18 mouse cellular contexts compared by ENCODE assay signal in genomic region chr1:136255174-136255573, GRCm38 (mm10). TPM values are rescaled to one million over a fixed set of nuclear protein-coding genes. Genes with fewer than 3 reads are reported as not detected.
DNase-seq lines count a peak whose midpoint lies in the region; ATAC-seq and TF ChIP-seq lines count a peak whose summit lies in the region.
"Had no signal": no experiment of that assay in that cellular context is flagged by ENCODE, and none has a peak within 500 bp of the region (broad histone marks: within the 10 kb centered on the region; RNA-seq: fewer than 3 reads in every experiment).

No protein-coding gene starts in this region.

- H3K9ac ChIP-seq in heart, embryonic 12.5 days: no peak overlapping the region

- H3K4me2 ChIP-seq in heart, embryonic 12.5 days: no peak overlapping the region

- peaks cover 19% of the 10 kb centered on the region for H3K4me1 ChIP-seq in heart, embryonic 10.5 days
- peaks cover 19% of the 10 kb centered on the region for H3K4me1 ChIP-seq in heart, embryonic 12.5 days (replicated peaks)
- H3K4me1 ChIP-seq in G1E (ENCODE audit: insufficient read depth, low read depth, low read length): peaks cover 49% of the 10 kb centered on the region

- no peak for ATAC-seq in heart, embryonic 12.5 days (ENCODE audit: insufficient number of reproducible peaks, low FRiP score)
- peak; percentile 89 for ATAC-seq in G1E (ENCODE audit: extremely low read depth, insufficient number of reproducible peaks, low FRiP score, poor library complexity, severe bottlenecking)
- ATAC-seq in megakaryocyte progenitor cell, adult 5-6 weeks (replicated peaks; ENCODE audit: poor library complexity): peak; percentile 58
- ATAC-seq: forebrain, embryonic 14.5 days; hindbrain, embryonic 16.5 days had no signal

- 0 out of 2 replicates have a peak overlapping the region, but pooled peaks have one; percentile 36 for H3K27ac ChIP-seq in heart, embryonic 10.5 days
- H3K27ac ChIP-seq in heart, embryonic 12.5 days (ENCODE audit: poor library complexity, severe bottlenecking): no peak overlapping the region
- H3K27ac ChIP-seq: gastrocnemius, adult 2 months; macrophage had no signal

- H3K36me3 ChIP-seq in heart, embryonic 10.5 days: no peaks in the 10 kb centered on the region
- H3K36me3 ChIP-seq in heart, embryonic 12.5 days: no peaks in the 10 kb centered on the region
- no peaks in the 10 kb centered on the region for H3K36me3 ChIP-seq in G1E (replicated peaks)

- WGBS in heart, embryonic 10.5 days: 24% methylated on average over 6 of the region's 6 CpGs
- 24% methylated on average over 6 of the region's 6 CpGs for WGBS in heart, embryonic 12.5 days

- no peaks in the 10 kb centered on the region for H3K9me3 ChIP-seq in heart, embryonic 10.5 days
- H3K9me3 ChIP-seq in heart, embryonic 12.5 days (replicated peaks): no peaks in the 10 kb centered on the region
- peaks cover 8% of the 10 kb centered on the region for H3K9me3 ChIP-seq in G1E (replicated peaks)

- no peak for DNase-seq in heart, embryonic 10.5 days (ENCODE audit: low spot score)
- peak; percentile 57 for DNase-seq in 3T3-L1 (ENCODE audit: low read depth, low spot score)
- DNase-seq in G1E (ENCODE audit: low spot score): peak; percentile 61
- no peak for DNase-seq in kidney, adult 11 months
- DNase-seq in thymus, postnatal 0 days (ENCODE audit: low spot score): no peak
- DNase-seq in testis, postnatal 14 days (ENCODE audit: low spot score): no peak
- DNase-seq: adrenal gland, adult 2 months; cerebellum, adult 9-11 months; gastrocnemius, adult 2 months; kidney, adult 9 months had no signal

- H3K27me3 ChIP-seq in heart, embryonic 10.5 days (ENCODE audit: insufficient read depth, poor library complexity, severe bottlenecking): peaks cover 42% of the 10 kb centered on the region
- peaks cover 43% of the 10 kb centered on the region for H3K27me3 ChIP-seq in heart, embryonic 12.5 days (replicated peaks)
- H3K27me3 ChIP-seq in G1E (ENCODE audit: insufficient read depth, low read length): peaks cover 27% of the 10 kb centered on the region

- no peak overlapping the region for H3K4me3 ChIP-seq in heart, embryonic 10.5 days
- H3K4me3 ChIP-seq in heart, embryonic 12.5 days: no peak overlapping the region
- peak overlapping the region; percentile 34; the same call in 1 of the 2 replicates for H3K4me3 ChIP-seq in G1E (ENCODE audit: low read depth, low read length)
- H3K4me3 ChIP-seq: gastrocnemius, adult 2 months had no signal

- TF ChIP-seq CTCF in G1E (IDR thresholded peaks at IDR 0.05; ENCODE audit: low read depth, low read length): no peak

RNA-seq across cellular contexts. Expression of gene Gpr25, which starts 5.5 kb away (rescaled TPM):
- not detected in 2 replicates for polyA plus RNA-seq in heart, embryonic 10.5 days (2016; fragmentation: Nextera tagmentation; extraction: Ambion mirVana)
- polyA plus RNA-seq in heart, embryonic 12.5 days (2016; fragmentation: Nextera tagmentation; extraction: Ambion mirVana): not detected in 2 replicates
- not detected in 2 replicates for total RNA-seq in G1E (2014; fragmentation: Nextera tagmentation)
- not detected in 2 replicates for total RNA-seq in G1E (2017)
- not detected in 2 replicates for polyA plus RNA-seq in G1E (2012)
- total RNA-seq in megakaryocyte progenitor cell, adult 5-6 weeks (2015): not detected in 2 replicates
- not detected in 2 replicates for total RNA-seq in megakaryocyte progenitor cell, adult 5-6 weeks (2017)
- 2.0 and 2.3 TPM in 2 replicates for polyA plus RNA-seq in thymus, postnatal 0 days (2015; fragmentation: Nextera tagmentation; extraction: Ambion mirVana)
- total RNA-seq: adrenal gland, adult 2 months; gastrocnemius, adult 2 months had no signal
- polyA plus RNA-seq: adrenal gland, adult 2 months; embryonic facial prominence, embryonic 14.5 days; limb, embryonic 11.5 days; liver, embryonic 16.5 days; macrophage had no signal

RNA-seq across cellular contexts. Expression of gene Inava, which starts 21.1 kb away (rescaled TPM):
- 2.5 and 7.9 TPM in 2 replicates for polyA plus RNA-seq in heart, embryonic 10.5 days (2016; fragmentation: Nextera tagmentation; extraction: Ambion mirVana)
- polyA plus RNA-seq in heart, embryonic 12.5 days (2016; fragmentation: Nextera tagmentation; extraction: Ambion mirVana): 1.3 and 1.6 TPM in 2 replicates
- total RNA-seq in G1E (2014; fragmentation: Nextera tagmentation) (not detected in 2 replicates), G1E (2017) (0.11 and 0.17 TPM in 2 replicates)
- 0.13 and 0.21 TPM in 2 replicates for polyA plus RNA-seq in G1E (2012)
- total RNA-seq in megakaryocyte progenitor cell, adult 5-6 weeks (2015): not detected in 2 replicates
- not detected in 2 replicates for total RNA-seq in megakaryocyte progenitor cell, adult 5-6 weeks (2017)
- 5.0 and 5.9 TPM in 2 replicates for polyA plus RNA-seq in thymus, postnatal 0 days (2015; fragmentation: Nextera tagmentation; extraction: Ambion mirVana)
- total RNA-seq: gastrocnemius, adult 2 months had no signal
- polyA plus RNA-seq: macrophage had no signal

RNA-seq across cellular contexts. Expression of gene Mroh3, which starts 42.5 kb away (rescaled TPM):
- polyA plus RNA-seq in heart, embryonic 10.5 days (2016; fragmentation: Nextera tagmentation; extraction: Ambion mirVana): 0.11 TPM in 1 of 2 replicates, not detected in the other
- not detected in 2 replicates for polyA plus RNA-seq in heart, embryonic 12.5 days (2016; fragmentation: Nextera tagmentation; extraction: Ambion mirVana)
- total RNA-seq in G1E (2014; fragmentation: Nextera tagmentation) (not detected in 2 replicates), G1E (2017) (0.27 TPM in 1 of 2 replicates, not detected in the other)
- polyA plus RNA-seq in G1E (2012): not detected in 2 replicates
- not detected in 2 replicates for total RNA-seq in megakaryocyte progenitor cell, adult 5-6 weeks (2015)
- not detected in 2 replicates for total RNA-seq in megakaryocyte progenitor cell, adult 5-6 weeks (2017)
- 0.05 and 0.46 TPM in 2 replicates for polyA plus RNA-seq in thymus, postnatal 0 days (2015; fragmentation: Nextera tagmentation; extraction: Ambion mirVana)
- total RNA-seq: adrenal gland, adult 2 months; gastrocnemius, adult 2 months had no signal
- polyA plus RNA-seq: adrenal gland, adult 2 months; embryonic facial prominence, embryonic 14.5 days; forebrain, embryonic 14.5 days; hindbrain, embryonic 16.5 days; liver, embryonic 16.5 days; macrophage had no signal

Comparison
In these comparisons a context has a peak if more than half of its experiments do, and no peak if none do; other contexts are left out.
1. DNase-seq: peak in 3T3-L1 (single experiment) and G1E (single experiment); none in heart, embryonic 10.5 days (single experiment), kidney, adult 11 months (single experiment), thymus, postnatal 0 days (single experiment) and testis, postnatal 14 days (single experiment).